Mouse (Mus musculus) spleen, postnatal 10 days (tissue): ENCODE results near the gene 1700012B07Rik.

Experiments used
- DNase-seq, 2 experiments: peaks; one replicate each; pipeline ENCODE4 v3.0.0; 2021 to 2022; ENCODE audit warnings: low spot score in 2 of 2

The 1700012B07Rik gene

DNA sequence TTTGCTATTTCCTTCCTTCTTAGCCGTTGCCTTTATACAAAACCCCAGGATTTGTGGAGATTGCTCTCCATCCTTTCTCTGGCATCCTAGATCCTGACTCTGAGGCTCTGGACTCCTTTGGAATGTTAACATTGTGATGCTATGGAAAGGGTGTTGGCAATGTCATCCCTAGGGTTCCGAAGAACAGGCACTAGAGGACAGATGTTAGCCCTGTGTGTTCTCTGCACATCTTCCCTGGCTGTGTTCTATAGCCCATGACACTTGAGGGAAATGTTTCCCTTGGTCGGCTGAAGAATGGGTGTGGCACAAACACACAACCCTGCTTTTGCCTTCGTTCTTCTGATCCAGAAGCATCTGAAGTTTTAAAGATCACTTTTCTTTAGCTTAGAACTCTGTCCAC, at the start of gene 1700012B07Rik:
TSS of gene 1700012B07Rik (minus strand) at position 101 of the 400 bp plus-strand sequence.
- DNase-seq: no peak

DNA sequence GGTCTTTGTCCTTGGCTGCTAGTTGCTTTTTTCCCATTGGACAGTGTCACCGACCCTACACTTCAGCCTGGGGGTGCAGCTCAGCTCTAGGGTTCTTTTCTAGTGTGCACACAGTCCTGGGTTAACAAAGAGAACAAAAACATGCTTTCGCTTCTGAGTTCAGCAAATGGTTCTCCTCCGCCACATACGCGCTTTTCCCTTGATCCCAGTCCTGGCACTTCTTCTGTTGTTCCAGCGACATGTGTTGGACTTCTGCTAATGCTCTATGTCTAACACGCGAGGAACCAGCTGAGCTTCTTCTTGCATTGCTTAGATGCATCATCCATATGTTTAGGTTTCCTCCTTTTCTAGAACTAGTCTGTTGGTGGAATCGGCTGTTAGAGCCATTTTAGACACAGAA, 48.9 kb upstream of the 1700012B07Rik start:
- DNase-seq: no peak

DNA sequence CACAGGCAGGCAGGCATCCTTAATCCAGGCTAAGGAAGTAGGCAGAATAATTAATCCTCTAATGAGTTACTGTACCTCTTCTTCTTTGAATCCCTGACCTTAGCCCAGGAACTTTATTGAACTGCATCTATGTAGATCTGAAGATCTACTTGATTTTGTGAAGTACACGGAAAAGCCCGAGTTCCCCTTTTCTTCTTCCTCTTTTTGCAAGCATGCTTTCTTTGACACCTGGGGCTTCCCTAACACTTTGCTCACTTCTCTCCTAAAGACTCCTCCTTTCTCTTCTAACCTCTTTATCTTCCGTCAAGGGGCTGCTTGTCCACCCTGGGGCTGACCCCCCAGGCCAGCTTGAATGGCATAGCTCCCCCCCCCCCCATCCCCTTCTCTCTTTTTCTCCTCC, 48.0 kb upstream of the 1700012B07Rik start:
- no peak for DNase-seq

DNA sequence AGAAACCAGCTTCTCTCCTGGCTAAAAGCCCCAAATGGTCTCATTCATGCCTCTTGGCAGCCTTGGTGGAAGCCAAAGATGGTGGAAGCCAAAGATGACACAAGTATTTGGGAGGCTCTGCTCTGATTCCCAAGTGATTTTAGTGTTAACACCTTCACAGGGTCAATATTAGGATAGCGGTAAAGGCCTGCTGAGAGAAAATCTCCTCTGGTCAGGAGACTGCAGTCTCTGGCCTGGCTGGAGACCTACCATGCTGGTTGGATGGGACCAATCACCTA, 47.6 kb upstream of the 1700012B07Rik start:
- no peak for DNase-seq

DNA sequence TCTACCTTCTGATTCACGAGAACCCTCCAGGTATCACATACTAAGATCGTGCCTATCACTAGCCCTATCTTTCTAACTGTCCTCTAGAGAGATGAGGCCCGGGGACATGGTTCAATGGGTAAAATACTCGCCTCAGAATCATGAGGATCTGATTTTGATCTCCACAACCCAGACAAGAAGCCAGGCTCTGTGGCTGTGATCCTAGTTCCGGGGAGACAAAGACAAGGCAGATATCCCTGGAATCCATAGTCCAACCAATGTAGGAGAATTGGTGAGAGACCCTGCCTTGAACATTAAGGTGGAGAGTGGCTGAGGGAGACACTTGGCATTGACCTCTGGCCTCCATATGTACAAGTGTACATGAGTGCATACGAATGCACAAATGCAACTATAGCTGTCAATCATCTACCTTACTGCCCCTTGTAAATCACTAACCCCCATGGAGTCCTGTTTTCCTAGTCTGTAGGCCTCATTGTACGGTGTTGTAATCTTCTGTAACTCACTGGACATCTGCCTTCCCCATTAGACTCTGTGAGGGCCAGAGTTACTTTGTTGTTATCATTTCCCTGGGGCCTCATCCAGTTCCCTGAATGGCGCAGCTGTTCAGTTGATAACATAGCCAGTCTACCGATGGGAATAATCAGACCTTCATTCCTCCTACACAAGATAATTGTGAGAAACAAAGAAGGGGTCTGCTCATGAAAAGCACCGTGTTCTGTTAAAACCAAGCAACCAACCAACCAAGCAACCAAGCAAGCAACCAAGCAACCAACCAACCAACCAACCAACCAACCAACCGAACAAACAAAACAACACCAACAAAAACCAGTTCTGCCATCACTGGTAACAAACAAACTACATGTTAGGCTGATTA, 47.0 kb upstream of the 1700012B07Rik start:
- no peak for DNase-seq

DNA sequence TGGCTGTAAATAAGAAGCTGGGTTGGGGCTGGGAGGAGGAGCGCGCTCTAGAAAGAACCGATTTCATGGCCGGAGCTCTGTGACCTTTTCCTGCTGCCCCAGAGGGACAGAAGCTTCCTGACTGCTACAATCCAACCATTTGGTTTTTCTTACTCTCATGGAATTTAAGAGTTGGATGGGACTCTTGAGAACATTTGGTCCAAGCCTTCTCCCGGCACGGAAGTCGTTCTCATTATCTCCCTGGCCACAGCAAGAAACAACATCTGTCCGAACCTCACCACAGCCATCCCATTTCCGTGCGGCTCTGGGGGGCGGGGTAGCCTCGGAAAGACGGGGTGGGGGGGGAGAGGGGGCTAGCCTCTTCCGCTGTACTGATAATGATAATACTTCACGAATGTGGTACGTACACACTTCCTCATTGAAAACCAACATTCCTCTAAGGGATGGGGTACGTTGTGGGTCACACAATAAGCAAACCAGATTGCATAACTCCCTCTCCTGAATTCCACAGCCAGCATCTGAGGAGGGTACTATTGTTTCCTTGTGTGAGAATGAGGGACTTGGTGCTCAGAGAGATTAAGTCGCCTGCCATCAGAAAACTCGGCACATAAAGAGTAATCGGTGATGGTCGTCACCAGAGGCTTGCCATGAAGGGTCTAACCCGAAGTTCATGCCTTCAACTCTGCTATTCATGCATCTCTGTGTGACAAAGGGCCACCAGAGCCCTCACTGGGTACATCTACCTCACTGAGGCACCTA, 46.2 kb upstream of the 1700012B07Rik start:
- no peak for DNase-seq

DNA sequence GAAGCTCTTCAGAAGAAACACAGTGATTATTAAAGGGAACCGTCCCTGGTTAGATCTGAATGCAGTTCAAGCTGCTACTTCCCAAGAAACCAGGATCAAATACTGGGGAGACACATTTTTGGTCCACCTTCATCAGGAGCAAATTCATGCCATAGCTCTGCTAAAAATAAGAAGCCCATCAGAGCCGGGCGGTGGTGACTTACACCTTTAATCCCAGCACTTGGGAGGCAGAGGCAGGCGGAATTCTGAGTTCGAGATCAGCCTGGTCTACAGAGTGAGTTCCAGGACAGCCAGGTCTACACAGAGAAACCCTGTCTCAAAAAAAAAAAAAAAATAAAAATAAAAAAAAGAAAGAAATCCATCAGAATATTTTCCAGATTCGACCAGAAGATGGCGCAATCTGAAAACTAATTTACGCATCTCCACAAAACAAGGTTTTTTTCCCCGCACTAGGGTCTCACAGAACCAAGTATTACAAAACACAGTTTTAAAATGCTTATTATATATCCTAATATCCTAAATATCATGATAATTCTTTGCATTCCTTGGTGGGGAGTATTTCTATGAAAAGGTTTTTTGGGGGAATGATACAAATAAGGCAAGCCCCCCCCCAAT, 45.4 kb upstream of the 1700012B07Rik start:
- no peak for DNase-seq

DNA sequence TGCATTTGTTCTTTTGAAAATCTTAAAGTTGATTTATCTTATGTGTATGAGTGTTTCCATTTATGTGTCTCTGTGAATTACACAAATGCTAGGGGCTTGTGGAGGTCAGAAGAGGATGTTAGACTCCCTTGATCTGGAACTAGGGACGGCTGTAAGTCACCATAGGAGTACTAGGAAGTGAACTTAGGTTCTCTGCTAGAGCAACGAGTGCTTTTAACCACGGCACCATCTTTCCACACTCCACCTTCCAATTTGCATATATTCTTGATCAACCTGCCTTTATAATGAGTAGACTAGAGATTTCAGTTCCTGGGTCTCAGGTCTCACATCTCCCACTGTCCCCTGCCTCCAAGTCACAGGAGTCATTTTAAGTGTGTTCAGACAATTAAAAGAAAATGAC, 44.8 kb upstream of the 1700012B07Rik start:
- no peak for DNase-seq

DNA sequence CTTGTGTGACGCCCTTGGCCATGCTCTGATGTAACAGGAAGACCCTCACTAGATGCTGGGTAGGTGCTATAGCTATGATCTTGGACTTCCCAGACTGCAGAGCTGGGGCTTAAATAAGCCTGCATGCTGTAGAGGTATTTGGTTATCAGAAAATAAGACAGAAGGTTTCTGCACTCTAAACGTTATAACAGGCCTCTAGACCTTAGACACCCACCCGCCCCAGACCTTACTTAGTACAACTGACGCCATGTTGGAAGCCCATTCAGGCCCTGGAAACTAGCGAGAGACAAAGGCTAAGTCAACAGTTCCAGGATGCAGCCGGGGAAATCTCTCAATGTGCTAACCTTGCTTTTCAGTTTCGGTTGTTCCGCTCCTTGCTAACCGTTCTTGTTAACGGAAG, 44.2 kb upstream of the 1700012B07Rik start:
- no peak for DNase-seq

DNA sequence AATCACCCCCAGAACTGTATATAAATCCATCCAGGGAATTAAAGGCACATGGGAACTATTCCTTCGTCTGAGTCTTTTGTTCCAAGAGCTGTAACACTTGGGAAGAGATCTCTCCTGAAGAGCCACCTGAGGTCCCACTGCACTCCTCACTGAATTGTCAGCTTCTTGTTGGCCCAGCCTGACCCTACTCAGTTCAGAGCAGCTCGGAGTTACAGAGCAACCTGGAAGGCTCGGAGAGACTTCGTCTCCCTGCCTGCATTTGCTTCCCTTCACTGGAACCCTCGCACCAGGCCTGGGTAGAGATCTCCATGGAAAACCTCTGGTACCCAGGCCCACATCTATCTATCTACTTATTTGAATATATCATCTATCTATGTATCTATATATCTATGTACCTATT, 40.0 kb upstream of the 1700012B07Rik start:
- no peak for DNase-seq

DNA sequence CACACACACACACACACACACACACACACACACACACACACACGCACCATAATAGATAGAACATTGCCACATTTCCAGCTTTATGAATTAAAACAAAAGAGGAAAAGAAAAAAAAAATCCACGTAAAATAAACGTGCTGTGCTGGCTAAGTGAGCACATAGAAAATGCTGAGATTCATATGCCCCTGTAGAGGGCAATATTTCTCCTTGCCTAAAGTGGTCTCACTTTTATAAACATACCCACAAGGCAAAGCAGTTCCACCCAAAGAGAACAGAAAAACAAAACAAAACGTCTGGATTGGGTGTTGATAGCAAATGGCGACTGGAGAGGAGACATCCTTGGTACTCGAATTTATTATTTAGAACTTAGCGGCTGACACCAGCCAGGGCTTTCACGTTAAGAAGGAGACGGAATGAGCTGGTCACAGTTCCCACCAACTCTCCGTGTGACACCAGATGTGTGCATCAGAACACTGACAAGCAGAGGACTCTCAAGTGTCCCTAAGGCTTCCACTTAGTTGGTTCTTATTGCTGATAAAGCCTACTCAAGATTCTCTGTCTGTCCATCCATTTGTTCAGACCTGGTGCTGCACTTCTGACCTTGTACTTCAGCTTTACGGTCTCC, 38.8 kb upstream of the 1700012B07Rik start:
- DNase-seq: no peak

DNA sequence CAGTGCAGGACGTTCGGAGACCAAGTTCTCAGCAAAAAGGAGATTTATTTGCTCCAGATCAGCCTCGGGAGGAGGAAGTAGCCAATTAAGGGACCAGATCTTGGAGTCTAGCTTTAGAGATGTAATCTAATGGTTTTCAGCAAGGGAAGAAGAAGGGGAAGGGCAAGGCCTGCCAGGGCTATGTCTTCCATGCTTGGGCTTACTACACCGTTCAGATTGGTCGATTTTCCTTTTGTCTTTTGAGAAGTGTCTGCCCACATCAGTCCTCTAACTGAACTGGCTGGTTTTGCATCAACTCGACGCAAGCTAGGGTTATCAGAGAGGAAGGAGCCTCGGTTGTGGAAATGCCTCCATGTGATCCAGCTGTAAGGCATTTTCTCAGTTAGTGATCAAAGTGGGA, 37.7 kb upstream of the 1700012B07Rik start:
- DNase-seq: no peak

DNA sequence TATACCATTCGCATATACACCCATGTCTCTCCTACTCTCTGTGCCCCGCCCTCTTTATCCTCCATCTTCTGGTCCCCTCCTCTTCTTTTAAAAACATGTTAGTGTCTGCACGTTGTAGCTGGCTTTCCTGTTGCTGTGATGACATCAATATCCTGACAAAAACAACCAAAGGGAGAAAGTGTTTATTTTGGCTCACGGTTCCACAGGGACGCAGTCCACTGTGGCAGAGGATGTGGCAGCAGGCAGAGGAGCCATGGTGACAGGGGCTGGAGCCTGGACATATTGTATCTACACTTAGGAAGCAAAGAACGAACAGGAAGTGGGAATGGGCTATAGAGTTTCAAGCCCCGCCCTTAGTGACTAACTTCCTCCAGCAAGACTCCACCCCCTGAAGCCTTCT, 36.1 kb upstream of the 1700012B07Rik start:
- DNase-seq: no peak

DNA sequence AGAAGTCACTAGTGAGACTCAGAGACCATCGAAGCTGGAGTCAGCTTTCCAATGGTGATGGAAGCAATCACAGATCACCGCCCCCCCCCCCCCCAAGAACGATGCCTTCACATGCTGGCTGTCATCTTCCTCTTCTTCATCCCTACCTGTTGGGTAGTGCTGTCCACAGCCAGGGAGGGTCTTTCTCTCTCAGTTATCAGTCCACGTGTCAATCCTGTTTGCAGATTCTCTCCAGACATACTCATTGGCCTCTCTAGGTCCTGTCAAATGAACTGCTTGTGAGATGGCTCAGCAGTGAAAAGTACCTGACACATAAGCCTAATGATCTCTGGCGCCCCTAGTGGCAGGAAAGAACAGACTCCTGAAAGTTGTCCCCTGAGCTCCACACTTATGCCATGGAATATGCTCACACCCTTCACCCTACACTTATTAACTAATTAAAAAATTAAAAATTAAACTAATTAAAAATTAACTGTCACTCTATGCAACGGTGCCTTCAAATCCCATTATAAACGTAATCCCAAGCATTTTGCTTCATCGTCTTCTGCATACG, 35.4 kb upstream of the 1700012B07Rik start:
- DNase-seq: peak; percentile 29 to 72

DNA sequence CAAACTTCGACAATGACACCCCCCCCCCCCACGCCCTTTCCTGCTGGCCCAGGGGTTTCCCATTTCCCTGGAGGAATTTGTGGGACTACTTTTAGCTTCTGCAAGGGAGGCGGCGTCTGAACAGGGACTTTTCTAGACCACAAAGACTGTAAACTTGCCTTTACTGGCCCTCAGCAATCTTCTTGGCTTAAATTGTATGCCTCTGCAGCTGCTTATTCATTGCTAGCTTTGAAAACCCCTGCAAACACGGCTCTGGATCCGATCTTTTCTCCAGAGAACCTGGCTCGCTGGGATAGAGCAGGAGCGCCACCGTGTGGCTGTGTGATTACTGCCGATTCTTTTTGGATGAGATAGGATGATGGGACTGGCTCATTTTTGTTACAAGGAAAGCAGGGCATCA, 32.7 kb upstream of the 1700012B07Rik start:
- peak; percentile 58 to 86 for DNase-seq

DNA sequence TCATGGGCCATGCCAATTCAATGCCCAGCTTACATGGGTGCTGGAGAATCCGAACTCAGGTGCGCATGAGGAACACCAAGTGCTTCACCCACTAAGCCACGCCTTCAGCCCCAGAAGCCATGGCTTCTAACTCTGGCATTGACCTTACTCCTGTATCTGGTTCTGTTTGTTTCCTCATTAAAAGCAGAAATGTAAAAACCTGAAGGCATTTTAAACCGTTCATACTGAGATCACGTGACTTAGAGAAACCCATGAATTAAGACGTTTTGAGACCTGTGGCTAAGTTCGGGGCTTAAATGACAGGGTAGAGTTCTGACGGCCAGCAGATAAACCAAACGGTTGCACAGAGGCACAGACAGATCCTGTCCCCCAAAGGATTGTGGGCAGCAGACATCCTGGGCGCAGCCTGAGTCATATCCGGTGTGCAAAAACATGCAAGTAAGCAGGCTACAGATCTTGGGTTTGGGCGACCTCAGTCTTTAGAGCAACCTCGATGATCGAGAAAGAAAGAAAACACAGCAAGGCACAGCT, 32.2 kb upstream of the 1700012B07Rik start:
- peak; percentile 12 to 48 for DNase-seq

DNA sequence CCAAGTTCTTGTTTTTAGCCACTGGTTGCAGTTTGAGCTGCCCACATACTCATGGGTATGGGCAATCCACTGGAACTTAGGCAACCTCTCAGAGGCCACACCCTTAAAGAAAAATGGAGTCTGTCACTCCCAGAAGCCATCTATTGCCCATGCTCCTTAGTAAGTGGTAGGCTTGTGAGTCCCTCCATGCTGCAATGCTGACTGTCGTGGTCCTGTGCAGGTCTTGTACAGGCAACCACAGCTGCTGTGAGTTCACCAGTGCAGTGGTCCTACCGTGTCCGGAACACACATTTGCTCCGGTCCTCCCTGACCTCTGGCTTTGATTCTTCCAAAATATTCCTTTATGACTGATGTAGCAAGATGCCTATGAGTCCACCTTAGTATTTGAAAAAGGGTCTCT, 31.6 kb upstream of the 1700012B07Rik start:
- no peak for DNase-seq

DNA sequence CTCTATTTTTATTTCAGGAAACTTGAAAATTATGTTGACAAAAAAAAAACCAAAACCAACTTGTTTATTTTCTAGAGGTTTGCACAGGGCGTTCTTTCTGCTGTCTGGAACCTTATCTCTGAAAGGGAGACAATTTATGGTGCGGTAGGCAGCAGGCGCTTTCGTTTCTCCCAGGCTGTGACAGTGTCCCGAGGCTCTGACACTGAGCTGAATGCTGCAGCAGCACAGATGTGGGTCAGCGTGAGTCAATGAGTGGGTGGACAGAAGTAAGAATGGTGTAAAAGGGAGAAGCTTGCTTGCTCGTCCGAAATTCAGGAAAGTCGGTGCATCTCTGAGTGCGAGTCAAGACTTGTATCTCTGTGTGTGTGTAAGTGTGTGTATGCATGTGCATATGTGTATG, 29.2 kb upstream of the 1700012B07Rik start:
- DNase-seq: no peak

DNA sequence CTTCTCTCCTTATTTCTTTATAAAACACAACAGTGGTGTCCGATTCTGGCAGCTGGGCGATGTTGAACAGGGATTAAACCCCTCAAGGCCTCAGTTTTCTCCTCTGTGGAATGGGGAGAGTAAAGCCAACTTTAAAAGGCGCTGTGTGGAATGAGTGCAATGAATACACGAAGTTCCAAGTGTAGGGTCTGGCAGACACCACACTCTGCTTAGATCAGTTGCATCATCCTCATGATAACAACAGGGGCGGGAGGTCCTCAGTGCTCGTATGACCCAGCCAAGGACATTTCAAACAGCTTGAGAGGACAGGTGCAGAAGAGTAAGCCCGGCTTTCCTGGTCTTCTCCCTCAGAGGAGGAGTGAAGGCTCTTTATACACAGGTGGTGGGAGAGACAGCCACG, 26.2 kb upstream of the 1700012B07Rik start:
- DNase-seq: no peak

DNA sequence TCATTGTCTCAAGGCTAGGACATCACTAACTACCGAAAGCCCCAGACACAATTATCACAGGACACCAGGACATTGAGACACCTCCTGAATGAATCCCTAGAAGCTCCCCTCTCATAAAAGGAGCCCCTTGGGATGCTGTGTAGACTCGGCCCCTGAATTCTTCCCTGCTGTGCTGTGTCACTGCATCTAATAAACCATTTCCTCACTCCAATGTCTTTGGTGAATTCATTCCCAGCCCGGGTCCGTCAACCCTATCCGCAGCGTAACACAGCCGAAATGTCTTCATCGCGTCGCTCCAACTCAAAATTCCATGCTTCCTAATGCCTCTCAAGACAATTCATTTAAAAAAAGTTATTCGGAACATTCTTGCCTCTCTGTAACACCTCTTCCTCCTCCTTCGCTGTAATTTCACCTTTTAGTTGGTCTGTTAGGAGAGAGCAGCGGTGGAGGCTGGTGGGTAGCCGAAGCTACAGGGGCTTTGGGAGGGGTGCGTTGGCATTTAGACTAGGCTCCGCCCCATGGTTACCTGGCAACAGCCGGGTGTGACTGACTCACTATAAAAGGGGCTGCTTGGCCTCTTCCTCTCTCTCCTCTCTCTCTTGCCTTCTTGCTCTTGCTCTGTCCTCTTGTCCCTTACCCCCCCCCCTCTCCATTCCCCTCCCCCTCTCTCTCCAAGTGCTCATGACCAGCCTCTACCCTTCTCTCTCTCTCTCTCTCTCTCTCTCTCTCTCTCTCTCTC, 25.6 kb upstream of the 1700012B07Rik start:
- DNase-seq: no peak

DNA sequence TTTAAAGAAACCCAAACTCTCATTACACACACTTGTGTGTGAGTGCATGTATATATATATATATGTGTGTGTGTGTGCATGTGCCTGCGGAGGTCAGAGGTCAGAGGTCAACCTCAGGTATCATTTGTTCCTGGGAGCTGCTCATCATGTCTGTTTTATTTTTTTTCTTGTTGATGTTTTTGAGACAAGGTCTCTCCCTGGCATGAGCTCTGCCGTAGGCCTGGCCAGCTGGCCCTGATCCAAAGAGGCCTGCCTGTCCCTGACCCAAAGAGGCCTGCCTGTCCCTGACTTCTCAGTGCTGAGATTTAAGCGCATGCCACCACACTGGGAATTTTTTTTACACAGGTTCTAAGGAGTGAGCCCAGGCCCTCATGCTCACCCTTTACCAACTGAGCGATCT, 24.1 kb upstream of the 1700012B07Rik start:
- DNase-seq: no peak
